Mouse (Mus musculus): ENCODE results near the gene Naaladl1.
"Not testable (repeated sequence)": the region's sequence is repeated elsewhere in the genome, so short reads cannot be mapped to it uniquely, and the experiment has no call there.

The Naaladl1 gene

GRCm38 (mm10) chr19:6127760-6128341 is 22.3 kb downstream of the Naaladl1 start, which contains the start of gene Snx15:
TSS of gene Snx15 (minus strand) at chr19:6128304.
- CTCF ChIA-PET, result interaction anchor here (0.6 to 1.2 kb wide), 6 partner anchors 9 to 1702 kb away, joined by 3 to 8 read pairs (median 3); partner anchors contain the start of genes Cd248, Cdca5 and Zfpl1

GRCm38 (mm10) chr19:6130414-6131128 is 25.0 kb downstream of the Naaladl1 start:
- CTCF ChIA-PET, result not testable (repeated sequence)

GRCm38 (mm10) chr19:6132171-6132827 is 26.7 kb downstream of the Naaladl1 start:
- CTCF ChIA-PET, result no interaction called here

GRCm38 (mm10) chr19:6133197-6133596 is 27.6 kb downstream of the Naaladl1 start:
- CTCF ChIA-PET, result interaction anchor here (0.6 kb wide), 1 partner anchor 280 kb away, joined by 3 read pairs; no protein-coding TSS in a partner anchor

- CTCF ChIA-PET, result no interaction called here
Measured at GRCm38 (mm10) chr19:6136397-6136796, 30.8 kb downstream of the Naaladl1 start.

- CTCF ChIA-PET, result no interaction called here
Measured at GRCm38 (mm10) chr19:6139701-6140100, 34.1 kb downstream of the Naaladl1 start.

GRCm38 (mm10) chr19:6140374-6140677 is 34.7 kb downstream of the Naaladl1 start:
- CTCF ChIA-PET, result interaction anchor here (0.6 kb wide), 1 partner anchor 151 kb away, joined by 8 read pairs; no protein-coding TSS in a partner anchor

- CTCF ChIA-PET, result interaction anchor here (0.6 to 0.7 kb wide), 2 partner anchors 152 to 215 kb away, joined by 4 to 8 read pairs; no protein-coding TSS in a partner anchor
Measured at GRCm38 (mm10) chr19:6140678-6141393, 35.3 kb downstream of the Naaladl1 start, which contains the start of gene Batf2. TSS of gene Batf2 (plus strand) at chr19:6140983.

GRCm38 (mm10) chr19:6141394-6141749 is 35.8 kb downstream of the Naaladl1 start, which contains the start of gene Arl2:
TSS of gene Arl2 (minus strand) at chr19:6141548.
- CTCF ChIA-PET, result interaction anchor here (0.6 to 0.7 kb wide), 3 partner anchors 13 to 215 kb away, joined by 3 to 4 read pairs (median 4); partner anchors contain the start of gene Snx15

GRCm38 (mm10) chr19:6144842-6145241 is 39.3 kb downstream of the Naaladl1 start:
- CTCF ChIA-PET, result no interaction called here

GRCm38 (mm10) chr19:6155174-6155573 is 49.6 kb downstream of the Naaladl1 start:
- CTCF ChIA-PET, result no interaction called here

- CTCF ChIA-PET, result no interaction called here
Measured at GRCm38 (mm10) chr19:6156372-6156771, 50.8 kb downstream of the Naaladl1 start.

GRCm38 (mm10) chr19:6157220-6157619 is 51.6 kb downstream of the Naaladl1 start:
- CTCF ChIA-PET, result no interaction called here

GRCm38 (mm10) chr19:6163872-6164547 is 58.4 kb downstream of the Naaladl1 start:
- CTCF ChIA-PET, result no interaction called here

All from spleen, embryonic (tissue).